Mouse (Mus musculus): ENCODE results near the gene Aldh1l1.

GRCm38 (mm10) chr6:90532575-90533190 is 46.5 kb downstream of the Aldh1l1 start:
- TF ChIP-seq JUND (conservative IDR thresholded peaks at IDR 0.05; ENCODE audit: low read depth, low read length): no peak
- no peak for TF ChIP-seq UBTF (IDR thresholded peaks at IDR 0.05; ENCODE audit: low read depth, low read length)
- TF ChIP-seq CTCF (conservative IDR thresholded peaks at IDR 0.05 in 1 of 2, IDR thresholded peaks at IDR 0.05 in 1 of 2; ENCODE audit: low read depth in 2 of 2, low read length in 2 of 2): no peak
- TF ChIP-seq POLR2A (IDR thresholded peaks at IDR 0.05; ENCODE audit: low read depth, low read length): no peak
- TF ChIP-seq EP300 (IDR thresholded peaks at IDR 0.05; ENCODE audit: low read length): no peak
- no peak for TF ChIP-seq USF1 (IDR thresholded peaks at IDR 0.05; ENCODE audit: low read depth, low read length)
- TF ChIP-seq TBP (conservative IDR thresholded peaks at IDR 0.05; ENCODE audit: low read depth, low read length): no peak
- no peak for TF ChIP-seq MEF2A (IDR thresholded peaks at IDR 0.05; ENCODE audit: borderline replicate concordance, low read depth, low read length)
- TF ChIP-seq SIN3A (IDR thresholded peaks at IDR 0.05; ENCODE audit: low read length): no peak

Measured in CH12.LX (cell line).